Mouse (Mus musculus): ENCODE data around the gene Rbfox1. TPM values are rescaled to one million over a fixed set of nuclear protein-coding genes. Genes with fewer than 3 reads are reported as not detected.

Gene Rbfox1
- polyA plus RNA-seq, 1 experiment from 2014 or later: 0.57 TPM

GRCm38 (mm10) chr16:7206116-7206900 is 1321.2 kb downstream of the Rbfox1 start:
- DNase-seq (no peak), ATAC-seq (ENCODE audit: insufficient read depth) (no peak)
- H3K9ac ChIP-seq: no peak overlapping the region
- no peaks in the 10 kb centered on the region for H3K4me1 ChIP-seq (ENCODE audit: insufficient read depth)
- no peak overlapping the region for H3K4me2 ChIP-seq
- 67% methylated on average over 2 of the region's 2 CpGs for WGBS
- no peak overlapping the region for H3K4me3 ChIP-seq (ENCODE audit: low read depth, low read length)
- H3K36me3 ChIP-seq (ENCODE audit: insufficient read depth): no peaks in the 10 kb centered on the region
- no peaks in the 10 kb centered on the region for H3K9me3 ChIP-seq (ENCODE audit: low read depth, low read length)
- no peaks in the 10 kb centered on the region for H3K27me3 ChIP-seq (ENCODE audit: insufficient read depth, low read length)
- H3K27ac ChIP-seq (ENCODE audit: low read depth): no peak overlapping the region
- no peak for TF ChIP-seq CTCF (IDR thresholded peaks at IDR 0.05; ENCODE audit: low read depth)

- ATAC-seq (ENCODE audit: insufficient read depth): no peak
- 55% methylated on average over 2 of the region's 2 CpGs for WGBS
- no peak for DNase-seq
- no peak overlapping the region for H3K4me3 ChIP-seq (ENCODE audit: low read depth, low read length)
- H3K9me3 ChIP-seq (ENCODE audit: low read depth, low read length): no peaks in the 10 kb centered on the region
- no peak for TF ChIP-seq CTCF (IDR thresholded peaks at IDR 0.05; ENCODE audit: low read depth)
- no peaks in the 10 kb centered on the region for H3K36me3 ChIP-seq (ENCODE audit: insufficient read depth)
- H3K27ac ChIP-seq (ENCODE audit: low read depth): no peak overlapping the region
- no peak overlapping the region for H3K9ac ChIP-seq
- no peak overlapping the region for H3K4me2 ChIP-seq
- no peaks in the 10 kb centered on the region for H3K4me1 ChIP-seq (ENCODE audit: insufficient read depth)
- no peaks in the 10 kb centered on the region for H3K27me3 ChIP-seq (ENCODE audit: insufficient read depth, low read length)
These were observed 1322.4 kb downstream of the Rbfox1 start for GRCm38 (mm10) chr16:7207599-7207998.

GRCm38 (mm10) chr16:7212756-7213155 is 1327.6 kb downstream of the Rbfox1 start:
- Histone ChIP-seq H3K27ac (ENCODE audit: low read depth) (no peak overlapping the region), H3K27me3 (ENCODE audit: insufficient read depth, low read length) (no peaks in the 10 kb centered on the region), H3K9ac (no peak overlapping the region), H3K4me3 (ENCODE audit: low read depth, low read length) (no peak overlapping the region), H3K36me3 (ENCODE audit: insufficient read depth) (no peaks in the 10 kb centered on the region), H3K4me2 (no peak overlapping the region), H3K4me1 (ENCODE audit: insufficient read depth) (no peaks in the 10 kb centered on the region), H3K9me3 (ENCODE audit: low read depth, low read length) (no peaks in the 10 kb centered on the region)
- ATAC-seq (ENCODE audit: insufficient read depth): no peak
- WGBS: 52% methylated on average over 4 of the region's 4 CpGs
- TF ChIP-seq CTCF (IDR thresholded peaks at IDR 0.05; ENCODE audit: low read depth): no peak
- DNase-seq: no peak

- Histone ChIP-seq H3K36me3 (ENCODE audit: insufficient read depth) (no peaks in the 10 kb centered on the region), H3K4me3 (ENCODE audit: low read depth, low read length) (no peak overlapping the region), H3K4me1 (ENCODE audit: insufficient read depth) (no peaks in the 10 kb centered on the region), H3K9ac (no peak overlapping the region), H3K27ac (ENCODE audit: low read depth) (no peak overlapping the region), H3K27me3 (ENCODE audit: insufficient read depth, low read length) (no peaks in the 10 kb centered on the region), H3K4me2 (no peak overlapping the region), H3K9me3 (ENCODE audit: low read depth, low read length) (no peaks in the 10 kb centered on the region)
- WGBS: 33% methylated on average over 2 of the region's 2 CpGs
- no peak for ATAC-seq (ENCODE audit: insufficient read depth)
- DNase-seq: no peak
- TF ChIP-seq CTCF (IDR thresholded peaks at IDR 0.05; ENCODE audit: low read depth): no peak
These were observed 1338.1 kb downstream of the Rbfox1 start for GRCm38 (mm10) chr16:7223265-7223664.

GRCm38 (mm10) chr16:7226000-7226399 is 1340.8 kb downstream of the Rbfox1 start:
- WGBS: 85% methylated on average over 3 of the region's 3 CpGs

GRCm38 (mm10) chr16:7228246-7228645 is 1343.1 kb downstream of the Rbfox1 start:
- no peaks in the 10 kb centered on the region for H3K4me1 ChIP-seq (ENCODE audit: insufficient read depth)
- WGBS: 68% methylated on average over 5 of the region's 5 CpGs
- no peak overlapping the region for H3K4me2 ChIP-seq
- H3K27ac ChIP-seq (ENCODE audit: low read depth): no peak overlapping the region
- no peaks in the 10 kb centered on the region for H3K9me3 ChIP-seq (ENCODE audit: low read depth, low read length)
- no peak for TF ChIP-seq CTCF (IDR thresholded peaks at IDR 0.05; ENCODE audit: low read depth)
- H3K4me3 ChIP-seq (ENCODE audit: low read depth, low read length): no peak overlapping the region
- H3K36me3 ChIP-seq (ENCODE audit: insufficient read depth): no peaks in the 10 kb centered on the region
- no peaks in the 10 kb centered on the region for H3K27me3 ChIP-seq (ENCODE audit: insufficient read depth, low read length)
- no peak for ATAC-seq (ENCODE audit: insufficient read depth)
- DNase-seq: no peak
- no peak overlapping the region for H3K9ac ChIP-seq

More at GRCm38 (mm10) chr16:7226000-7226399, 1340.8 kb downstream of the Rbfox1 start:
- Histone ChIP-seq H3K36me3 (ENCODE audit: insufficient read depth) (no peaks in the 10 kb centered on the region), H3K4me2 (no peak overlapping the region), H3K4me1 (ENCODE audit: insufficient read depth) (no peaks in the 10 kb centered on the region), H3K27ac (ENCODE audit: low read depth) (no peak overlapping the region), H3K4me3 (ENCODE audit: low read depth, low read length) (no peak overlapping the region), H3K9ac (no peak overlapping the region), H3K9me3 (ENCODE audit: low read depth, low read length) (no peaks in the 10 kb centered on the region), H3K27me3 (ENCODE audit: insufficient read depth, low read length) (no peaks in the 10 kb centered on the region)
- no peak for DNase-seq
- no peak for ATAC-seq (ENCODE audit: insufficient read depth)
- no peak for TF ChIP-seq CTCF (IDR thresholded peaks at IDR 0.05; ENCODE audit: low read depth)

GRCm38 (mm10) chr16:7229232-7229631 is 1344.1 kb downstream of the Rbfox1 start:
- no peak for DNase-seq
- Histone ChIP-seq H3K4me1 (ENCODE audit: insufficient read depth) (no peaks in the 10 kb centered on the region), H3K9ac (no peak overlapping the region), H3K27ac (ENCODE audit: low read depth) (no peak overlapping the region), H3K9me3 (ENCODE audit: low read depth, low read length) (no peaks in the 10 kb centered on the region), H3K4me2 (no peak overlapping the region), H3K27me3 (ENCODE audit: insufficient read depth, low read length) (no peaks in the 10 kb centered on the region), H3K4me3 (ENCODE audit: low read depth, low read length) (no peak overlapping the region), H3K36me3 (ENCODE audit: insufficient read depth) (no peaks in the 10 kb centered on the region)
- no peak for TF ChIP-seq CTCF (IDR thresholded peaks at IDR 0.05; ENCODE audit: low read depth)
- ATAC-seq (ENCODE audit: insufficient read depth): no peak
- 46% methylated on average over 4 of the region's 4 CpGs for WGBS

Measured in lung, embryonic 14.5 days (tissue).